Mouse (Mus musculus) cerebellum, postnatal 36 days (tissue): ENCODE results near the gene Chchd10.
A peak's percentile ranks its signal among the peaks of the same experiment; 100 is the strongest.
"Not testable (repeated sequence)": the region's sequence is repeated elsewhere in the genome, so short reads cannot be mapped to it uniquely, and the experiment has no call there.

Source experiments
- DNase-seq, 2 experiments: peaks; one replicate each; pipeline ENCODE4 v3.0.0; 2021 to 2022; ENCODE audit warnings: mixed read lengths in 2 of 2

Gene Chchd10

GRCm38 (mm10) chr10:75932891-75933290 is at the start of gene Chchd10:
Chchd10 (plus strand) TSS chr10:75933130.
- no peak for DNase-seq

DNA sequence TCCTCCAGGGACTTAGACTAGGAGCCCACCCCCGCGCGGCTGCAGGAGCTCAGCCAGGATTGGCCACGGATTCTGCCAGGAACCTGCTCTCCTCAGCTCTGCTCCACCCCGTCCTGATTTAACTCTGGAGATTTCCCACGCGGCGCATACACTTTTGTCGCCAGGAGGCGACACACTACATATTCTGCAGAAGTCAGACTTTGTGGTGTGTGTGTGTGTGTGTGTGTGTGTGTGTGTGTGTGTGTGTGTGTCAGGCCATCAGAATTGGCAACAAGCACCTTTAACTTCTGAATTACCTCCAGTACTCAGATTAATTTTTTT is 49.7 kb upstream of the Chchd10 start:
- DNase-seq: peak; percentile 77

DNA sequence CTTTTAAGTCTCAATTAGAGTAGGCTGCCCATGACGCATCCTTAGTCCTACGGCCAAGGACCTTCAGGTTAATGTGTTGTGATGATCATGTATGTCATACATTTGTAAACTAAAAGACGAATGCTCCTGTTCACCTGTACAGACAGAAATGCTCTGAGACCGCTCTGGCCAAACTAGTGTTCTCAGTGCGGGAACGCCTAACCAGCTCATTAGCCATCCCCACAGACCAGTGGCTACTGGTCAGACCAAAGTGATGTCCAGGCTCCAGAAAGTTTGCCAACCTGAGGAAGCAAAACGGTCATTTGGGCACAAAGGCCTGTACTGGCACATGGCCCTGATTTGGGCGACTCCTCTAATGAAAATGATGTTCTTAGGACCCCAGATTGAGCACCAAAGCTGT is 48.2 kb upstream of the Chchd10 start:
- DNase-seq: no peak

GRCm38 (mm10) chr10:75887504-75887903 is 45.4 kb upstream of the Chchd10 start:
- not testable (repeated sequence) for DNase-seq

DNA sequence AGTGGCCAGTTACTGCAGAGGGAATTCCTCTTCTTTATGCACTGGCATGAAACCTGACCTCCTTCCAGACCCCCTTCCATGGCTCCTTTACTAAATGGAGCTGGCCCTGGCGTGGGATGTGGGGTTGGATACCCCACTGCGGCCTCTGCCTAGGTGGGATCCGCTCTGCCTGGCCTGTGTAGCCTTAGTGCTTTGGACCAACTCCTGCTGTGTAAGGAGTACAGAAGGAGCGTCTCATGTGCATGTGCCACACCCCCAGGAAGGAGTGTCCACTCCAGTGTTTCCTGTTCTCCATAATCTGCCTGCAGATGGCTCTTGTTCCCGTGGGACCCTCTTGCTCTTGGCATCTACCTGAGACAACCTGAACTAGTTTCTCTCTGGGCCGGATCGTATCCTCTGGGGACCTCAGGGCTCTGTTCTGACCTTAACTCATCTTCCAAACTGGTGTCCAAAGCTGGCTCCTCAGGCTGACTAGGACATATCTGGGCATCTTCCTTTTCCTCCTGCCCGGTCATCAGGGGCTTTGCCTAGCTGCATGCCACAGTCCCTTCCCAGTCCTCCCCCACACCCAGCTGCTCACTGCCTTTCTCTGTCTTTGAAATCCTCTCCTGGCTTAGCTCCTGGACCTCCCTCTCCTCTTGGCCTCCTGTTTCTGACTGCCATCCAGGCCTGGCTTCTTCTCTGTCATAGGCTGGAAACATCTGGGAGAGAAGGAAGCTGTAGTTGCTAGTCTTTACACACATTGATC is 43.4 kb upstream of the Chchd10 start:
- DNase-seq: no peak

GRCm38 (mm10) chr10:75893089-75893750 is 39.7 kb upstream of the Chchd10 start, which contains the start of gene Derl3:
Derl3 (plus strand) TSS chr10:75893413.
- peak; percentile 93 to 94 for DNase-seq

GRCm38 (mm10) chr10:75894601-75895000 is 38.3 kb upstream of the Chchd10 start:
- no peak for DNase-seq

DNA sequence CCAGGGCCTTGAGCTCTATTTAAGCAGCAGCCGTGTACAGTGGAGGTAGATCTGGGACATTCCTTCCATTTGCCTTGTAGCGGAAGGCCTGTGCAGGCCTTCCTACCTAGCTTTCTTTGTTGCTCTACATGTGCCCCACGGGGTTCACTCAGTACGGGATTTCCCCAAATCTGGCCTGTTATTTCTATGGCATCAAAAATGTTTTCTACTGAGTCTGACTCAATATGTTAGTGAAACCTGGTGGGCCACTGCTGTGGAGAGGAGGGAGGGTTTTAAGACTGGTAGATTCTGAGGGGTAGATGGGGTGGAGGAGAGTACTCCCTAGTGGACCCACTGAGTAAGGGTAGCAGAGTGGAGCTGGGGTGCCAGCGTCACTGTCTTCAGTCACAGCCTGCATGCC is 37.2 kb upstream of the Chchd10 start:
- DNase-seq: no peak

DNA sequence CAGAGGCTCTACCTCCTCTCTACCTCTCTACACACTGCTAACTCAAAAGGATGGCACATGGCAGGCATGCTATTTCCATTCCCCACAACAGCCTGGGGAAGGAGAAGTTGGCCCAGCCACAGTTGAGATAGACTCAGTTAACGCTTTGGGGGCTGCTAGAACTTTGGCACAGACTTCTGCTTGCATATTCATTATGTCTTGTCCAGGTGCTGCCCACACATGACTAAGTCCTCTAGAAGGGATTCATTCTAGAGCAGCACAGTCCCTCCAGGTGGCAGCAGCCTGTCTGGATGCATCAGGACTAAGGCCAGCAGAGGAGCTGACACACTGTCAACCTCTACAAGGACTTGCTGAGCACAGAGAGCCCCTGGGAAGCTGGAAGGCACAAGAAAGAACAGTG is 36.7 kb upstream of the Chchd10 start:
- DNase-seq: no peak

- DNase-seq: peak; percentile 84 to 86
Measured at GRCm38 (mm10) chr10:75897373-75897772, 35.6 kb upstream of the Chchd10 start.

DNA sequence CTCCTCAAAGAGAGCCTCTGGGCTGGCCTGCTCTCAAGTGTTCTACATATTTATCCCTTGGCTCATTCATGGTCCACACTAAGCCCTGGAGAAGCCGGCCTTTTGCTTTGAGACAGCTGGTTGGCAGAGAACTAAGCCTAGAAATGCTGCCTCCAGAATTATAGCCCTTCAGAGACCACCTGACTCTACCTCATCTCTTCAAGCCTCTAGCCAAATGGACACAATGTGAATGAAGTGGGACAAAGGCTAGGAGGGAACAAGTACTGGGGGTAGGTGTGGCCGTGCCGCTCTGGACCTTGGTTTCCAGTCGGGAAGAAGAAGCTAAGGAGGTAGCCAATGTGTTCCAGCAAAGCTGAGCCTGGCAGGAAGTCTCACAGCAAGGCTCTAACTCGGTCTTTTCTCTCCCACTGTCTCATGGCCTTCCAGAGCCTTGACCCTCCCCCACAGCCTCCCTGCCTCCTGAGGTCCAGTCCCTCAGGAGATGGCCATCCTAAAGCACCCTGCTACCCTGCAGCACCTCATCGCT is 34.8 kb upstream of the Chchd10 start:
- no peak for DNase-seq

DNA sequence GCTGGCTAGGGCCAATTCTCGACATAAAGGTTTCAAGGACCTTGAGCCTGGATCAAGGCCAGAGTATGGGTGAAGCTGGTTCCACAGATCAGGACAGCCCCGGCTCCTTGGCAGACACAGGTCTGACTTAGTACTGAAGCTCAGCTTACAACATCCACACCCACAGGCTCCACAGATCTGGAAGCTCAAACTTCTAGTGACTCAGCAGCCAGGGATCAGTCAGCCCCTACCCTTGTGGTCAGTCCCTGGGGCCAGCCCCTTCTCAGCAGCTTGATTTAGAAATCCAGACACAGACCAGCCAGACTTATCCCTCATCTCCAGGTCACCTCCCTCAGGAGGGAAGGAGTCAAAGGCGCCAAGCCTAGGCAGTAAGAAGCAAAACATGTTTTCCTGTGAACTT is 34.1 kb upstream of the Chchd10 start:
- DNase-seq: no peak

- no peak for DNase-seq
Measured at GRCm38 (mm10) chr10:75904391-75904790, 28.5 kb upstream of the Chchd10 start.

DNA sequence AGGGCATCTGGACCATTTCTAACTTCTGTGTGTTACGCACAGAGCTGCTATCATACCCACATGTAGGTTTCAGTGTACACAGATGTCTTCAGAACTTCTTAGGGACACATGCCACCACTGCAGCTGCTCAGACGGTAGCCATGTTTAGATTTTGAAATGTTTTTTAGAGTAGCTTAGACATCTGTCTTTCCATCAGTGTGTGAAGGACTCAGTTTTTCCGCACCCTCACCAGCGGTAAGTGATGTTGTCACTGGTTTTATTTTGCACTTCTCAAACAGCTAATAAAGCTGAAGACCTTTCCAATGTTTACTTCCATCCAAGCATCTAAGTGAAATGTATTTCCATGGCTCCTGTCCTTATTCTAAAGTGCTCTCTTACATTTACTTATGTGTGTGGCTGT is 26.0 kb upstream of the Chchd10 start:
- DNase-seq: no peak

DNA sequence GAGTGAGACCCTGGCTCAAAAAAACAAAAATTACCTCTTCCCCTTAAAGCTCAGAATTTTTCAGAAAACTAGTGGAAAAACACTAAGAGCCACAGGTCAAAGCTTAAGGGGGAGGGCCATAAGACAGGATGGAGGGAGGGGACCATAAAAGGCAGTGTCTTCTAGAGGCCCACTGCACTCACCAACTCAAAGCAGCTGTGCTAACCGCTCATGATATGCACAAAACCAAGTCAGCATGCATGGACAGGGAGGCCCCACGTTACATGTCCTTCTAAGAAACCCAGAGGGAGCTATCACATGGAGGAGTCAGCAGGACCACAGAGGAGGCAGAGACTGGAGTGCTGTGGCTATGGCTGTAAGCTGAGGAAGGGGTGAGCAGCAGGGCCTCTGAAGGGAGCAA is 22.2 kb upstream of the Chchd10 start:
- DNase-seq: no peak

GRCm38 (mm10) chr10:75913013-75913589 is 19.8 kb upstream of the Chchd10 start:
- DNase-seq: no peak

DNA sequence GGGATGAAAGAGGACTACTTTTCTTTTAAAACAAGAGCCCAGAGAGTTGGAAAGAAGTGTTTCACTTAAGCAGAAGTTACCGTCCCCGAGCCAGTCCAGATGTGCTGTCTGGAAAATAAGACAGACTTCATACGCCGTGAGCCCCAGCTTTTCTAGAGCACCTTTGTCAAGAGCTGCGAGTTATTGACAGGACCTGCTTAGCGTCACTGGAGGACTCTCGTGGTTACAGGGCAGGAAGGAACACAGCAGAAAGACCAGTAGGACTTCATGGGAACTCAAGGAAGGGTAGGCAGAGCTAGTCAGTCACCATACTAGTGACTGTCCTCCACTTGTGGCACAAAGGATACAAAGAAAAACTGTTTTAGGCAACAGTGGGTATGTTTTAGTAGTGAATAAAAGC is 17.4 kb upstream of the Chchd10 start:
- no peak for DNase-seq

- DNase-seq: no peak
Measured at GRCm38 (mm10) chr10:75916840-75917239, 16.1 kb upstream of the Chchd10 start.

- no peak for DNase-seq
Measured at GRCm38 (mm10) chr10:75919026-75919425, 13.9 kb upstream of the Chchd10 start.

- peak; percentile 96 for DNase-seq
Measured at GRCm38 (mm10) chr10:75921026-75921725, 11.8 kb upstream of the Chchd10 start, which contains the start of gene Smarcb1. Smarcb1 (minus strand) TSS chr10:75921617.

DNA sequence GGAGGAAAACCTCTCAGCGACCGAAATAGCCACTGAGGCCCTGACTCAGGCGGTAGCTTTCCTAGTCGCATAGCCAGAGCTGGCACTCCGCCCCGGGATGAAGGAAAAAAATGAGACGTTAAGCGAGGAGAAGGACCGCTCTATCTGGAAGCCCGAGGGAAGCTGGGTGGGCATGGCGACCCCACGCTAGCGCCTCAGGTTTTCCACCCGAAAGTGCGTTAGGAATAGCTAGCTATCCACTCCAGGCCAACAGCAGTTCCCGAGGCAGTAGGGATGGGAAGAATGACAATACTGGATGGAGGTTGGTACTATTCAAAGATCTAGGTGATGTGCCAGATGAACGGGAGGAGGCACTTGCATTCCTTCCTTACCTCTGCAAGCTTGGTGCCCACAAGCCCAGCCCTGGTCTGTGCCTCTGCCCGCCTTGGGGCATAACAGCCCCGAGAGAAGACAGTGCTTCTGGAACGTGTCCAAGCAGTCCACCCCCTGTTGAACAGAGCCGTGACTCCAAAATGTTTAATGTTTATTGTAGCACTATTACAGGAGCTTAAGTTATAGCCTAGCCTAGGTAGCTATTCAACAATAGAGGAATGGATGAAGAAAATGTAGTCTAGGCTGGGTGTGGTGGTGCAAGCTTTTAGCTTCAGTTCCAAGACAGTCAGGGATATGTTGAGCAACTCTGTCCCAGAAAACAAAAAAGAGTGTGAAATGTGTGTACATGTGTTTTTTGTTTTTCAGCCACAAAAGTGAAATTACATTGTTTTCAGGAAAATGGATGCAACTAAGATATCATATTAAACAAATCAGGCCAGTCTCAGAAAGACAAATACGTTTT is 11.0 kb upstream of the Chchd10 start:
- peak; percentile 45 to 53 for DNase-seq

- DNase-seq: no peak
Measured at GRCm38 (mm10) chr10:75924324-75924723, 8.6 kb upstream of the Chchd10 start.
